Mouse (Mus musculus): Measurements from ENCODE around the gene Fas.

DNA sequence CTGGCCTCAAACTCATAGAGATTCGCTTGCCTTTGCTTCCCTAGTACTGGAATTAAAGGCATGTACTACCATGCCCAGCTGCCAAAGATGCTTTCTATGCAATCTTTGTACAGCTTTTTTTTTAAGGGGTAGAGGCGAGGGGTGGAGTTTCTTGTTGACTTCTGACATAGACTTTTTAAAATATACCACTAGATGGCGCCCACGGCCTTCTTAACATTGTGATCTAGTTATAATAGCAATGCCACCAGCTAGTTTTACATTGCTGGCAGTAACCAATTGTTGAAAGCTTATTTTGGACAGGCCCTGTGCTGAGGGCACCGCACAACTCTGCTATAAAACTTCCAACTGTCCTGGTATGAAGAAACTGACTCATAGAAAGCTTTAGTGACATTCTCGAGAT lies 46.4 kb upstream of the Fas start:
- TF ChIP-seq EP300 (IDR thresholded peaks at IDR 0.05) (0 out of 2 replicates have a peak, but pooled peaks have one; percentile 35), CTCF (IDR thresholded peaks at IDR 0.05) (peak; percentile 72)

All from lung, postnatal 0 days (tissue).